ENCODE assay signal across 1 mouse cellular context in genomic region chr10:61121732-61122131, GRCm38 (mm10).
A peak's percentile ranks its signal among the peaks of the same experiment; 100 is the strongest.
TF ChIP-seq lines count a peak whose summit lies in the region.

No protein-coding gene starts in this region.

TF ChIP-seq in CH12.LX, 34 proteins besides CTCF, POLR2A, EP300 and RAD21:
- TF ChIP-seq MYC (IDR thresholded peaks at IDR 0.05; ENCODE audit: low read depth, low read length), result 0 out of 2 replicates have a peak, but pooled peaks have one; percentile 39
- TF ChIP-seq IRF4 (IDR thresholded peaks at IDR 0.05; ENCODE audit: low read depth, low read length), result peak; percentile 70
- TF ChIP-seq MEF2A (IDR thresholded peaks at IDR 0.05; ENCODE audit: borderline replicate concordance, low read depth, low read length), result 0 out of 2 replicates have a peak, but pooled peaks have one; percentile 18
- TF ChIP-seq ETS1 (conservative IDR thresholded peaks at IDR 0.05; ENCODE audit: low read depth, low read length), result peak; percentile 49; the same call in 1 of the 2 replicates
- 0 out of 2 replicates have a peak, but pooled peaks have one; percentile 44 for TF ChIP-seq RCOR1 (conservative IDR thresholded peaks at IDR 0.05; ENCODE audit: low read depth, low read length)
